Mouse (Mus musculus) leukemia stem cell, adult 10-12 weeks (primary cell): ENCODE results near the gene Plek. TPM values are rescaled to one million over a fixed set of nuclear protein-coding genes. Genes with fewer than 3 reads are reported as not detected.

Source experiments
- polyA plus RNA-seq: library from polyadenylated mRNA; stranded (reverse); fragments of >175 nt; gene quantifications from 2 replicates; pipeline ENCODE4 v1.2.3, GENCODE M21; 2012; ENCODE audit warnings: low replicate concordance

The Plek gene
- polyA plus RNA-seq = 0.77 and 3.0 TPM in 2 replicates

DNA sequence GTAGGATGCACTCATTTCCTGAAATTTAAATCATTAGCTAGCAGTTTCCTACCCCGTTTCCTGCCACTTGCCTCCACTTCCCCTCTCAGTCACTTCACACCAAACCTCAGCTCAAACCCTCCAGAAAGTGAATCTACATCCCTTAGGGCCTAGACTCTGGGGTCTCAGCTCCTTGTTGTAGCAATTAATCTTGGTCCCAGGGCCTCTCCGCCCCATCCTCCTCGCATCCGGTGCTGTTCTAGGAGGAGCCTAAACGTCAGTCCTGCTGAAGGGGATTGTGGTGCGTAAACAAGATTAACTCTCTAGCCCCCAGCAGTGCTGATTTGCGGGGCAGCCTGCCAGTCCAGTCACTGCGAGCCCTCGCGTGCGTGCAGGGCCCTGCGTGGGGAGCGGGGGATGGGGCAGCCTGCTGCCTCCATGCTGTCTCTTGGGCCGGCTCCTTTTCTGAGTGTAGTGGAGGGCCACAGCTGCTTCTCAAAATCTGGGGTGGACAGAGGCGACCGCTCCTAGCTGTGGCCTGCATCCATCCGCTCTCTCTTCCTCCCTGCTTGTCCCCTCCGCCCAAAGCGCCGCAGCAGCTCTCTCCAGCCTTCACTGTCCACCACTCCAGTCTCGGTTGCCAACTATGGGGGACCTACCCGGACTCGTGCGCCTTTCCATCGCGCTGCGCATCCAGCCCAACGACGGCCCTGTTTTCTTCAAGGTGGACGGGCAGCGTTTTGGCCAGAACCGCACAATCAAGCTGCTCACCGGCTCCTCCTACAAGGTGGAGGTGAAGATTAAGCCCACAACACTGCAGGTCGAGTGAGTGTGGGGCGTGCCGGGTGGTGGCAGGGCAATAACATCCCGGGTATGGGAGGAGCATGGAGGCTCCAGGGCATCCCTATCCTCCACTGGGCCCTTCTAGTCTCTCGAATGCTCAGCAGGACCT lies at the start of gene Plek, which contains the start of gene Cnrip1:
Gene Plek, minus strand, starts transcription at position 837 of the 931 bp plus-strand sequence.
Gene Cnrip1, plus strand, starts transcription at position 42 of the 931 bp plus-strand sequence.

GRCm38 (mm10) chr11:16950976-16951760 lies 101.0 kb downstream of the Plek start, which contains the start of gene Fbxo48:
Gene Fbxo48, plus strand, starts transcription at chr11:16951375.

Other genes starting within 250 kb of the Plek start
- gene Fbxo48, start 101.0 kb downstream of the Plek start, polyA plus RNA-seq = 0.34 and 1.2 TPM in 2 replicates
- 0.17 and 1.0 TPM in 2 replicates for gene Cnrip1, start 795 bp downstream of the Plek start, polyA plus RNA-seq
- gene Ppp3r1, start 106.9 kb upstream of the Plek start, polyA plus RNA-seq = 28.6 and 57.9 TPM in 2 replicates
- gene Wdr92, start 129.7 kb upstream of the Plek start, polyA plus RNA-seq = 0.53 and 6.3 TPM in 2 replicates
- 12.5 and 26.0 TPM in 2 replicates for gene Pno1, start 159.2 kb upstream of the Plek start, polyA plus RNA-seq
- gene C1d, start 205.2 kb upstream of the Plek start, polyA plus RNA-seq = 1.3 TPM in 1 of 2 replicates, not detected in the other